Comparison of ENCODE assay signal across 14 mouse cellular contexts in the genomic region with DNA sequence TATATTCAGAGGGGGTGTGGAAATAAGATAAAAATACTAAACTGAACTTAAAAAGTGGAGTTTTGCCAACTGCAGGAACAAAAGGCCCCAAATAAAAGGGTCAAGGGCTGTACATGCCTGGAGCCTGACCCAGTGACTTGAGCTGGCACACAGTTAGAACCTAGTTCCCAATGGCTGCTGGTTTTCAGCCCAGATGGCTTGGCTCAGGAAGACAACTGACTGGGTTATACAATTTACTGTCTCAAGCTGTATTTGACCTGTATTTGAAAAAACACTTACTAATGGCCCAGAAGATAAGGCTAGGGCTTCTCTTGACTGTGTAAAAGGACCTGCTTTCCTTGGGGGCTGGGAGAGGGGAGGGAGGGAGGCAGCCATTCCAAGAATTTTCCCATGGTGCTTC. TPM values are rescaled to one million over a fixed set of nuclear protein-coding genes. Genes with fewer than 3 reads are reported as not detected.
DNase-seq lines count a peak whose midpoint lies in the region; ATAC-seq and TF ChIP-seq lines count a peak whose summit lies in the region.
"Had no signal": no experiment of that assay in that cellular context is flagged by ENCODE, and none has a peak within 500 bp of the region (broad histone marks: within the 10 kb centered on the region; RNA-seq: fewer than 3 reads in every experiment).

No protein-coding gene starts in this region.

- no peak for TF ChIP-seq POLR2A in brain, embryonic 14.5 days (IDR thresholded peaks at IDR 0.05; ENCODE audit: borderline replicate concordance, extremely low read depth, insufficient read depth, insufficient read length, poor library complexity, severe bottlenecking)

- no peak overlapping the region for H3K9ac ChIP-seq in intestine, embryonic 15.5 days
- no peak overlapping the region for H3K9ac ChIP-seq in intestine, postnatal 0 days (ENCODE audit: low read depth, low read length)
- no peak overlapping the region for H3K9ac ChIP-seq in liver, embryonic 16.5 days (ENCODE audit: low read depth, low read length)
- no peak overlapping the region for H3K9ac ChIP-seq in forebrain, embryonic 16.5 days (replicated peaks; ENCODE audit: low read depth, low read length)
- H3K9ac ChIP-seq: limb, embryonic 15.5 days had no signal

- peak overlapping the region; percentile 48; the same call in 1 of the 2 replicates for H3K27ac ChIP-seq in intestine, embryonic 15.5 days
- no peak overlapping the region for H3K27ac ChIP-seq in intestine, postnatal 0 days (ENCODE audit: low read depth, low read length)
- H3K27ac ChIP-seq in liver, embryonic 16.5 days (ENCODE audit: low read length), result peak overlapping the region; percentile 21; the same call in 1 of the 2 replicates
- no peak overlapping the region for H3K27ac ChIP-seq in forebrain, embryonic 16.5 days (ENCODE audit: low read length)
- H3K27ac ChIP-seq: hindbrain, postnatal 0 days; limb, embryonic 15.5 days had no signal

- peak; percentile 42 for DNase-seq in adrenal gland, postnatal 14 days
- DNase-seq in adrenal gland, adult 18-20 months (ENCODE audit: low spot score in 2 of 2), result no peak
- peak; percentile 39 for DNase-seq in brain, embryonic 14.5 days (ENCODE audit: low read depth)
- DNase-seq: thymus, postnatal 4 days had no signal

- no peaks in the 10 kb centered on the region for H3K9me3 ChIP-seq in intestine, embryonic 15.5 days
- H3K9me3 ChIP-seq in intestine, postnatal 0 days (ENCODE audit: control insufficient read depth), result no peaks in the 10 kb centered on the region
- H3K9me3 ChIP-seq in liver, embryonic 16.5 days (replicated peaks; ENCODE audit: control insufficient read depth, low read length), result no peaks in the 10 kb centered on the region
- no peaks in the 10 kb centered on the region for H3K9me3 ChIP-seq in forebrain, embryonic 16.5 days (ENCODE audit: control insufficient read depth, low read length)
- H3K9me3 ChIP-seq: limb, embryonic 15.5 days had no signal

- TF ChIP-seq CTCF in intestine, postnatal 0 days (IDR thresholded peaks at IDR 0.05; ENCODE audit: low read depth), result no peak
- no peak for TF ChIP-seq CTCF in brain, embryonic 14.5 days (IDR thresholded peaks at IDR 0.05; ENCODE audit: borderline replicate concordance, extremely low read depth, insufficient read depth, insufficient read length)

- H3K4me2 ChIP-seq in intestine, embryonic 15.5 days (replicated peaks), result no peak overlapping the region
- H3K4me2 ChIP-seq in intestine, postnatal 0 days (replicated peaks; ENCODE audit: low read depth), result no peak overlapping the region
- H3K4me2 ChIP-seq in liver, embryonic 16.5 days (ENCODE audit: low read depth, low read length), result no peak overlapping the region
- no peak overlapping the region for H3K4me2 ChIP-seq in forebrain, embryonic 16.5 days (ENCODE audit: low read length)
- H3K4me2 ChIP-seq: limb, embryonic 15.5 days had no signal

- no peak for ATAC-seq in intestine, embryonic 15.5 days
- ATAC-seq in intestine, postnatal 0 days, result no peak
- no peak for ATAC-seq in liver, embryonic 16.5 days (ENCODE audit: low read depth)
- ATAC-seq in forebrain, embryonic 16.5 days, result no peak
- ATAC-seq in megakaryocyte, adult 5-6 weeks (ENCODE audit: poor library complexity, severe bottlenecking), result no peak
- ATAC-seq: hindbrain, postnatal 0 days had no signal

- H3K27me3 ChIP-seq in intestine, embryonic 15.5 days (replicated peaks), result no peaks in the 10 kb centered on the region
- H3K27me3 ChIP-seq in intestine, postnatal 0 days (replicated peaks; ENCODE audit: control insufficient read depth, insufficient read depth, low read length), result no peaks in the 10 kb centered on the region
- no peaks in the 10 kb centered on the region for H3K27me3 ChIP-seq in liver, embryonic 16.5 days (ENCODE audit: control insufficient read depth, insufficient read depth, low read depth, low read length)
- H3K27me3 ChIP-seq in forebrain, embryonic 16.5 days (replicated peaks; ENCODE audit: control insufficient read depth, insufficient read depth, low read length), result no peaks in the 10 kb centered on the region
- H3K27me3 ChIP-seq: limb, embryonic 15.5 days had no signal

- peaks cover 21% of the 10 kb centered on the region for H3K4me1 ChIP-seq in intestine, embryonic 15.5 days (replicated peaks)
- no peaks in the 10 kb centered on the region for H3K4me1 ChIP-seq in intestine, postnatal 0 days (replicated peaks; ENCODE audit: control insufficient read depth, insufficient read depth, low read length)
- H3K4me1 ChIP-seq in liver, embryonic 16.5 days (ENCODE audit: control insufficient read depth, low read depth, low read length), result peaks cover 46% of the 10 kb centered on the region
- H3K4me1 ChIP-seq in forebrain, embryonic 16.5 days (replicated peaks; ENCODE audit: control insufficient read depth, insufficient read depth, low read length), result peaks cover 14% of the 10 kb centered on the region
- H3K4me1 ChIP-seq: limb, embryonic 15.5 days had no signal

- no peak overlapping the region for H3K4me3 ChIP-seq in intestine, embryonic 15.5 days (replicated peaks)
- no peak overlapping the region for H3K4me3 ChIP-seq in intestine, postnatal 0 days (ENCODE audit: low read depth, low read length)
- H3K4me3 ChIP-seq in liver, embryonic 16.5 days (ENCODE audit: low read depth, low read length), result no peak overlapping the region
- no peak overlapping the region for H3K4me3 ChIP-seq in forebrain, embryonic 16.5 days (replicated peaks; ENCODE audit: low read length)
- H3K4me3 ChIP-seq: limb, embryonic 15.5 days had no signal

- H3K36me3 ChIP-seq in intestine, embryonic 15.5 days, result no peaks in the 10 kb centered on the region
- no peaks in the 10 kb centered on the region for H3K36me3 ChIP-seq in intestine, postnatal 0 days (ENCODE audit: control insufficient read depth, insufficient read depth)
- no peaks in the 10 kb centered on the region for H3K36me3 ChIP-seq in liver, embryonic 16.5 days (ENCODE audit: control insufficient read depth, insufficient read depth)
- H3K36me3 ChIP-seq in forebrain, embryonic 16.5 days (ENCODE audit: control insufficient read depth, insufficient read depth), result no peaks in the 10 kb centered on the region
- H3K36me3 ChIP-seq: limb, embryonic 15.5 days had no signal

RNA-seq across cellular contexts. Expression of a gene that starts 13.3 kb away (rescaled TPM):
- not detected in 2 replicates for total RNA-seq in adrenal gland, postnatal 14 days (2021)
- not detected for total RNA-seq in adrenal gland, adult 18-20 months (2021)
- not detected in 2 replicates for polyA plus RNA-seq in intestine, embryonic 15.5 days (2015; fragmentation: Nextera tagmentation; extraction: Ambion mirVana)
- not detected in 2 replicates for polyA plus RNA-seq in intestine, postnatal 0 days (2015; fragmentation: Nextera tagmentation; extraction: Ambion mirVana)
- polyA plus RNA-seq in brain, embryonic 14.5 days (2012; rRNA removed), result not detected in 2 replicates
- polyA plus RNA-seq in liver, embryonic 16.5 days (2015; fragmentation: Nextera tagmentation; extraction: Ambion mirVana), result not detected in 2 replicates
- not detected in 2 replicates for polyA plus RNA-seq in forebrain, embryonic 16.5 days (2015; fragmentation: Nextera tagmentation; extraction: Ambion mirVana)
- not detected in 2 replicates for total RNA-seq in megakaryocyte, adult 5-6 weeks (2015)
- total RNA-seq in megakaryocyte, adult 5-6 weeks (2017), result 0.18 TPM in 1 of 2 replicates, not detected in the other
- total RNA-seq: heart, adult 18-20 months; hindbrain, postnatal 0 days; layer of hippocampus, postnatal 14 days had no signal
- polyA plus RNA-seq: forebrain, embryonic 11.5 days; hindbrain, postnatal 0 days; limb, embryonic 15.5 days had no signal

RNA-seq across cellular contexts. Expression of a gene that starts 21.6 kb away (rescaled TPM):
- 50.4 and 53.1 TPM in 2 replicates for total RNA-seq in adrenal gland, postnatal 14 days (2021)
- 10 to 100 TPM; 42.0 to 63.8 TPM for total RNA-seq in adrenal gland, adult 18-20 months (2021)
- 18.3 and 21.4 TPM in 2 replicates for polyA plus RNA-seq in intestine, embryonic 15.5 days (2015; fragmentation: Nextera tagmentation; extraction: Ambion mirVana)
- 10.8 and 11.8 TPM in 2 replicates for polyA plus RNA-seq in intestine, postnatal 0 days (2015; fragmentation: Nextera tagmentation; extraction: Ambion mirVana)
- polyA plus RNA-seq in brain, embryonic 14.5 days (2012; rRNA removed), result 31.7 and 34.8 TPM in 2 replicates
- polyA plus RNA-seq in liver, embryonic 16.5 days (2015; fragmentation: Nextera tagmentation; extraction: Ambion mirVana), result 21.5 and 21.7 TPM in 2 replicates
- polyA plus RNA-seq in forebrain, embryonic 16.5 days (2015; fragmentation: Nextera tagmentation; extraction: Ambion mirVana), result 21.6 and 28.8 TPM in 2 replicates
- 10.8 and 12.0 TPM in 2 replicates for total RNA-seq in megakaryocyte, adult 5-6 weeks (2015)
- total RNA-seq in megakaryocyte, adult 5-6 weeks (2017), result 9.7 and 11.8 TPM in 2 replicates

RNA-seq across cellular contexts. Expression of a gene that starts 58.6 kb away (rescaled TPM):
- total RNA-seq in adrenal gland, postnatal 14 days (2021), result 19.9 and 20.7 TPM in 2 replicates
- 10 to 100 TPM; 24.1 to 25.4 TPM for total RNA-seq in adrenal gland, adult 18-20 months (2021)
- 6.6 and 8.8 TPM in 2 replicates for polyA plus RNA-seq in intestine, embryonic 15.5 days (2015; fragmentation: Nextera tagmentation; extraction: Ambion mirVana)
- 3.5 TPM in 2 replicates for polyA plus RNA-seq in intestine, postnatal 0 days (2015; fragmentation: Nextera tagmentation; extraction: Ambion mirVana)
- 16.2 and 18.6 TPM in 2 replicates for polyA plus RNA-seq in brain, embryonic 14.5 days (2012; rRNA removed)
- 1.6 and 1.7 TPM in 2 replicates for polyA plus RNA-seq in liver, embryonic 16.5 days (2015; fragmentation: Nextera tagmentation; extraction: Ambion mirVana)
- polyA plus RNA-seq in forebrain, embryonic 16.5 days (2015; fragmentation: Nextera tagmentation; extraction: Ambion mirVana), result 11.1 and 11.3 TPM in 2 replicates
- total RNA-seq in megakaryocyte, adult 5-6 weeks (2015), result 11.5 and 13.0 TPM in 2 replicates
- 10.9 and 14.7 TPM in 2 replicates for total RNA-seq in megakaryocyte, adult 5-6 weeks (2017)

Comparison
In these comparisons a context has a peak if more than half of its experiments do, and no peak if none do; other contexts are left out.
1. DNase-seq: peak in adrenal gland, postnatal 14 days (single experiment) and brain, embryonic 14.5 days (single experiment); none in adrenal gland, adult 18-20 months (0 of 2).
2. H3K27ac ChIP-seq: peak in intestine, embryonic 15.5 days (single experiment) and liver, embryonic 16.5 days (single experiment); none in intestine, postnatal 0 days (single experiment) and forebrain, embryonic 16.5 days (single experiment).